Mouse (Mus musculus) urinary bladder, postnatal 36 days (tissue): ENCODE results near the gene Art4.

Experiments
- DNase-seq, 2 experiments: peaks; one replicate each; pipeline ENCODE4 v3.0.0; 2022; ENCODE audit warnings: low spot score in 2 of 2, mixed read lengths in 1 of 2

The Art4 gene

DNA sequence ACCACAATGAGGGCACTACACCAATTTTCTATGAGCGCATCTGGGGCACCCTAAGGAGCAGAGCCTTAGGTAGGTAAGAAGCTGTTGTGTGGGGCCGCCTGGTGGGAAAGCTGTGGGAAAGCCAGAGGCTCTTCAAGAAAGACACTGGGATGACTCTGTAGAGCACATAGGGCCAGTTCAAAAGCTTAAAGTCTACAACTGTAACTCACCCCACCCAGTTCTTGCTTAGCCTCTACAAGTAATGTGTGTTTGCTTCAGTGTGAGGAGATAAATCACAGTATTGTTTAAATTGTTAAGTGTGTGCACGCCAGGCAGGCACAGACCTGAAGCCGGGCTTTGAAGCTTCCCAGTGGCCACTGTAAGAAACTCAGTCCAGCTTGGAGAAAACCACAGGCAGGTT is 8.6 kb upstream of the Art4 start:
- peak in 1 of 2 experiments; percentile 16 for DNase-seq

DNA sequence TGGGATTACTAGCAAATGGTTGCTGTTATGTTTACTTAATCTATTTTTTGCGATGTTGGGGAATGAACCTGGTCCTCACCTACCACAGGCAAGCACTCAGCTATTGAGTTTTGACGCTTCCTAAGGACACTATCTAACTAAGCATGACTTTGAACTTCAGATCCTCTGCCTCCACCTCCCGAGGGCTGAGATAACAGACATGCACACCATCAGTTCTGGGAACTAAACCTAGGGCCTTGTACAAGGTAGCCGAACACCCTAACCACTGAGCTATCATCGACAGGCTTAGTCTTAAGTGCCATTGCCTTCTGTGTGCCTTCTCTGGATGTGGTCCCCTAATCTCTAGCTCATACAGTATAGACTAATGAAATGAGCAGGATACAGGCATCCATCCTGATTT is 7.8 kb upstream of the Art4 start:
- DNase-seq, result no peak

DNA sequence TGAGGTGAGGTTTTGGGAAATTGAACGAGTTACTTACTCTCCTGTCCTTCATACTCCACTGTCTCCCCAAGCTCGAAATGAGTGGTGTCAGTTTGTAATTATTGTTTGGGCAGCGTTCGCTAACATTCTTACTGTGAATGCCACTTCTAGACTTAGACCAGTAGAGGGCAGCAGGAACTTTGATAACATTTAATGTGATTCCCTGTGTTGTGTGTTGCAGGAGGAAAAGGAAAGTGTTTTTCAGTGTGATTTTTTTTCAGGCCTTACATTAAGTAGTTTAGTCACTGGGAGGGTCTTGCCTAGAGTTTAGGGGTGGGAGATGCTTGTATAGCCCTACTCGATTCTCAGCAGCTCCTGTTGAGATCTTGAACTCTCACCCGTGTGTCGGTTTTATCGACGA is 3.5 kb upstream of the Art4 start:
- no peak for DNase-seq

DNA sequence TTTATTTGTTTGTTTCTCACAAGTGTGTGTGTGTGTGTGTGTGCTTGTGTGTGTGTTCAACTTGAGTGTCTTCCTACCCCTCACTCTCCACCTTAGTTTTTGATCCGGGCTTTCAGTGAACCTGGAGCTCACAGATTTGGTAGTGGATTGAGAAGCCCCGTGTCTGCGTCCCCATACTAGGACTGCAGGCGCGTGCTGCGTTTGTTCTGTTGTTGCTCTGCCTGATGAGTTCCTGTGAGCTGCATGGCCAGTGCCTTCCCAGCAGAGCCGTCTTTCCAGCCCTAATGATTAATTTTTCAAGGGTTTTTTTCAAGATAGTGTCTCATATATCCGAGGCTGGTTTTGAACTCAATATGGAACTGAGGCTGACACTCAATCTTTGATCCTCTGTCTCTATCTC is 887 bp upstream of the Art4 start:
- no peak for DNase-seq

DNA sequence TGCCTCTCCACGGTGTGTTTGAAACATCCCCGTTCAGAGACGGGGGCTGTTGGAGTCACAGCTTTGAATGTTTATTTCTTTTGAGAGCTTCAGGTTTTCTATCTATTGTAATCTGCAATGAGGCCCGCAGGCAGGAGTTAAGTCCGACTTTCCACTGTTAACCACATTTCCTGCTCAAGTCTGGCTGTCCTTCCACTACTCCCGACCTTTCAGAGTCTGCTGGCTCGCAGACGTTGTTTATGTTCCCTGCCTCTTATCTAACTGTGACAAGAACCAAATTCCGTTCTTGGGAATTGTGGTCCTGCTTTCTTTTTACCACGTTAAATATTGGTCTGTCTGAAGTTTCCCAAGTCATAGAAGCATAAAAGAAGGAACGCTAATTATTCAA is 334 bp upstream of the Art4 start:
- peak; percentile 18 to 39 for DNase-seq

DNA sequence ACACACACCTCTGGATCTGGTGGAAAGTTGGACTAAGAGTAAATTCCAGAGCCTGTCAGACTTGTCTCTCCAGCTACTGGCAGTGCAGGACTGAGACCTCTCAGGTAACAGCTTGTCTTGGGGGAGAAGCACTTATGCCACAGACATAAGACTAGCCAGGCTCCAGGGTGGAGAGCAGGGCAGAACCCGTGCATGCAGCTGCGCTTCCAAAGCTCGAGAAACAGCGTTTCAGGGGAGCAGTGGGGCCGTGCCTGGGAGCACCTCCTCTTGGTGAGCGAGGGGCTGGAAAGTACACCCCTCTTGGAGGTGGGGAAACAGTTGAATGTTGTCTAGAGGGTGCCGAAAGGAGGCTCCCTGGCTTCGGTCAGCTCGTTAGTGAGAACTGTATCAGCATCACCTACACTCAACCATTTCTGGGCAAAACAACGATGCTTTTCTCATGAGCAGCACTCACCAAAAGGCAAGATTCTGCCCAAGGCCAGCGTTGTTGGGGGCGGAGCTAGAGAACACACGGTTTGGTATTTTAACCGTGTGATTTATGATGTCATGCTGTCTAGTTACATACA is 1.4 kb downstream of the Art4 start:
- peak; percentile 35 to 42 for DNase-seq

DNA sequence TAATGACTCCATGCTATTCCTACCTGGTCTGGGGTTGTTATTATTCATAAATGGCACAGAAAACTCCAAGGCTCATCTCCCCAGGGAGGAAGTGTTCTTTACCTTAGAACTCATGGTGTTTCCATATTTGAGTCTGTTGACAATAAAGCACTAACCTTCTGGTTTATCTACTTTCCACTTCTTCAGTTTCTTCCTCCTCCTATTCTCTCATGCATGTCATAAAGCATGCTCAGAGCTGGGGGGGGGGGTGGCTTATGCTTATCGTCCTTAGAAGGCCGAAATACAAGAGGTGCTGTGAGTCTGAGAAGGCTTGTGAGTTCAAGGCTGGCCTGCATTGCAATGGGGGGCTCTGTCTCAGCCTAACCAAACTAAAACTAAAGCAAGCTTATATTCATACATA is 2.4 kb downstream of the Art4 start:
- DNase-seq, result no peak

DNA sequence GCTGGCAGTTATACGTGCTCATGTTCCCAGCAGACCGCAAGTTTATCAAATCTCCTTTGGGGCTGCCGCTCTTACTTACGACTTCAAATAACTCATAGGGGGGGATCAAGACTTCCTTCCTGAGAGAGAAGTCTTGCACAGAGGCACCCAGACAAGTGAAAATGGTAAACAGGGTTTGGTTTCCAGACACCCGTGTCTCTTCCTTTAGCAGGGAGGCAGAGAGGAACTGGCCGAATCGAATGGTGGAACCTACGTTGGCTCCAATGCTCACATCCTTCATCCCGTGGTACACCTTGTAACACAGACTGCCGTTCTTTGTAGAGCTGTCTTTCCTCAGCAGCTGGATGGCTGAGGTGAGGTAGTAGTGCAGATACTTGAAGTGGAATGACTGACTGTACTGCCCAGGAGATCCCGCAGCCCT is 3.2 kb downstream of the Art4 start:
- no peak for DNase-seq

DNA sequence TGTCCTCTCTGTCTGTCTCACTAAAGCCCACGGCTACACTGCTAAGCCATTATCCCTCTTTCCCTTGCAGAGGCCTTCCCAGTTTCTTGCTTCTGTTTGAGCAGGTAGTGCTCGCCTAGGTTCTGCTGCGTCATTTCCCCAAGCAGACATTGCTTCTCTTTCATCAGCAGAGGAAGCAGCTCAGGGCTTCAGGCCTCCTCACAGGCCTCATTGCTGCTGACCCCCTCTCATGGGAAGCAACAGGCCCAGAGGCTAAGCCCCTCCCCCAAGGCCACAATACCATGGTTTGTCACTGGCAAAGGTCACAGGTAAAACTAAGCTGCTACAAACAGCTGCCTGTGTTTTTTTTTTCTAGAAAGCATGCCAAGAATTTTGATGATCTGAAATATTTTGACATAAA is 4.8 kb downstream of the Art4 start:
- DNase-seq, result no peak

DNA sequence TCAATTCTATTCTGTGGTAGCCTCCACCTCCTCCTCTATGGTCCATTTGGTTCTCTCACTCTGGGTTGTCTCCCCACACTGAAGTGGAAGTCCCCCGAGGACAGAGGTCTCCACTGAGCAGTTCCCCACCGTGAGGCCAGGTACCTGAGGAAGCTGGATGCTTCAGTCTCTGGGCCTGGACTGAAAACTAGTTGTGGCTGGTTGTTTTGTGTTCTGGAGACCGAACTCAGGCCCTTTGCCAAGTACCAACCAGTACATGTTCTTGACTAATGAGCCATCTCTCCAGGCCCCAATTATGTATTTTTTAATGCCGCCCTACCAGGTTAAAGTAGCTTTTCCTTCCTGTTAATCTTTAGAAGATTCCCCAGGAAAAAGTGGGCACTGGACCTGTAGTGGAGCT is 5.2 kb downstream of the Art4 start:
- DNase-seq, result no peak

DNA sequence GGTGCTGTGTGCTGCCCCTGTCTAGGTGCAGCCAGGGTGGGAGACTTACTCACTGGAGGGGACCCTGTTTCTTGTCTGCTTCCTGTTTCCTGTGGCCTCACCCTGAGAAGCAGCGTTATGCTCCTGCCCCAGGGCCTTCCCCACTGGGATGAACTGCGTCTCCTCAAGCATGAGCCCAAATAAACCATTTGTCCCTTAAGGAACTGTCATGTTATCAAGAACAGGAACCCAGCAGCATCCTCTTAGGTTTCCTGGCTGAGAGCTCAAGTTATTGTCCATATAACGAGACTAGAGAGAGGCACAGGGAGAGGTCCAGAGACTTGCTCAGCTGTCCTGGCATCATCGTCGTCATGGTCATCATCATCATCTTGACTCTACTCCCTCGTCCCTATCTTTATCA is 7.3 kb downstream of the Art4 start:
- DNase-seq, result no peak

DNA sequence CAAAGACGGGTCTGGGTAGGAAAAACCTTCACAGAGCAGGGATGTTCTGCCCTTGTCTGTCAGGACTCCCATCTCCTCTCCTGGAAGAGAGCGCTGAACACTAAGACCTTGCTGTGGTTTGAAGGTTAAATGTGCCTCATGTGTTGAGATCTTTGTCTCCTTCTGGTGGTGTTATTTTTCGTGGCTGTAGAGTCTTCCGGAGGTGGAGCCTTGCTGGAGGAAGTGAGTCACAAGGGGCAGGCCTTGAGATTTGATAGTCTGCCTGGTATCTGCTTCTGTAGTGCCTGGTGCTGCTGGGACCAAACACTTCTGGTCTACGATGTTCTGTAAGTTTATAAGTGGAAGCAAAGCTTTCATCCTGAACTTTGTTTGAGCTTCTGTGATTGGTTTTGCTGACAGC is 8.6 kb downstream of the Art4 start:
- DNase-seq, result no peak

DNA sequence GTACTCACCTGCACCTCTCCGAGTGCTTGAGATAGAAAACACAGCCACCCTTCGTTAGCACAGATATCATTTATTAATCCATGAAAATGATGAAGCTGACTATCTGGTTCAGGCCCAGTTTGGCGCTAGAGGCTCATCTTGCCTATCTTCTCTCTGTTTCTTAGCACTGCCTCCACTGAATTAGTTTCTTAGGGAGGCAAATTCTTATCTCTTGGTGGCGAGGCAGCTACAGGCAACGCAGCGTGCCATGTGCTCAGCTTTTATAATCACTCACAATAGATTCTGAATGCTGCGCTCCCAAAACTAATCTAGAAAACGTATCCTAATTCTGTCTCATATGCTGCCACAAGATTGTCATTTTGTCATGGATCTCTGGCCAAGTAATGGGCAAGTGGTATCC is 9.1 kb downstream of the Art4 start:
- no peak for DNase-seq

DNA sequence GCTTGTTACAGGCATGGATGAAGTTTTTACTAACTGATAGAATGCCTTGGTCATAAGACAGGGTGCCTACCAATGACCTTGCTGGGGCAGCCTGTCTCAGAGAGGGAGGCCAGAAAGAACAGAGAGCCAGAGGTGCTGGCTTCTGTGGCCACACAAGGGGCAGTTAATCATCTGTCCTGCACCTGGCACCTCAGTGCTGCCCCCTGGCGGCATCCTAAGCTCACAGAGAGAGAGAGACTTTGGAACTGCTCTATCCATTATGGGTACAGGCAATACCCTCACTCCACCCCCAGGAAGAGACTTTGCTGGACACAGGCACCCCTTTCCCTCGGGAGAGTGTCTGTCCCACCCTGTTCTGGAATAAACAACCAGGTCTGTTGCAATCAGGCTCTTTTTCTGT is 9.7 kb downstream of the Art4 start:
- DNase-seq, result peak; percentile 45 to 46

DNA sequence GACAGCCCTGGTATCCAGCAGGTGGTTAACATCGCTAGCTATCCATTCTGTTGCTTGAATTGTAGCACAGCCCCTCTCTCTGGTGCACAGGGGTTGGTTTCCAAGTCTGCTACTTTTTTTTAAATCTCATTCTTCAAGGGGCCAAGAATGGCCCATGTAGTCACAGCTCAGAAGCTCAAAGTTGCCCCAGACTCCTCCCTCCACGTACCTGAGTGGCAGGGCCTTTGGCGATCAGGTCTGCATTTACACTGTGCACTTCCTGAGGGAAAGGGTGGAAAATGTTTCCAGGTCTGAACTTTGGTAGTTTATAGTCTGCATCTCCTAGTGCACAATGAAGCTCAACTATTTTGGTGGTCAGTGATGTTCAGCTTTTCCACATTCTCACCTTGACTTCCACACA is 10.3 kb downstream of the Art4 start:
- no peak for DNase-seq

DNA sequence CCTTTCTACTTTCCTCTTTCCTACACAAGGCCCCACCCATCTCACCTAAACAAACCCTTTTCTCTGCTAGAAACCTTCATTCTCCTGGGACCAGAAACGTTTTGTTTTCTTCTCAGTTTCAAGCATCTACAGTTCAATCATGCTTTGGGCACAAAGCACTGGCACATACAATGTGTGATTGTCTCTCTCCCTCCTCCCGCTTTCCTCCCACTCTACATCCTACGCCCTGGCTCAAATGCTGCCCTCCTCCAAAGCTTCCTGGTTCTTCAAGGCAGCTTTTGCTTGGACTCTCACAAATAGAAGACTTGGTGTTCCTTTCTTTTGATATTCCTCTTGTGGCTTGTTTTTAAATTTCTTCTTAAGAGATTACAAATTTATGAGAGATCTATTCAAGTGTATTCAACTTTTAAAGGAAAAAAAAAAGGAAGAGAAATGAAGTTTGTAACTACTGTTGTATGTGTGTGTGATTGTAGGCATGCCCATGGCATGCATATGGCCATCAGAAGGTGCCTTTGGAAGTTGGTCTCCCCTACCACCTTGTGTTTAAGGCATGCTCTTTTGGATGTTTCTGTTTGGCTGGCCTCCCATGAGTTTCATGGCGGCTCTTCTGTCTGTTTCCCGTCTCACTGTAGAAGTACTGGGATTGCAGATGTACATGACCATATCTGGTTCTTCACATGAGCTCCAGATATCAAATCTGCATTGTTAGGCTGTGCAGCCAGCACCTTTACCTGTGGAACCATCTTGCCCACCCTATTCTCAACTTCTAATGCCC is 11.6 kb downstream of the Art4 start:
- DNase-seq, result no peak

DNA sequence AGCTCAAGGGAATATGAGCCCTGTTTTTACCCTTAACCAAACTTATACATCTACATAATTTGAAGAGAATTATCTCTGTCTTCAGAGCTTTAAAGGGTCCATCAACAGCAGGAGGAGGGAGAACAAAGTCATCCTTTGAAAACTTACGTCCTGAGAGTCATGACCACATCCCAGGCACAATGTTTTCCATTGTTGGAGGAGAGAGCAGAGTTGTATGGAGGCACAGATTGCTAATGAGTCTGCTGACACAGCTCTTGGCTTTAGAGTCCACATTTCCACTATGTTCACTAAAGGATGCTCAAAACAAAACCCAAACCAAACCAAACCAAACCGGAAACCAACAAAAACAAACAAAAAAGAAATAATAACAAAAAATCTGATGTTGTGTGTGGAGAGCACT is 12.6 kb downstream of the Art4 start:
- DNase-seq, result no peak

DNA sequence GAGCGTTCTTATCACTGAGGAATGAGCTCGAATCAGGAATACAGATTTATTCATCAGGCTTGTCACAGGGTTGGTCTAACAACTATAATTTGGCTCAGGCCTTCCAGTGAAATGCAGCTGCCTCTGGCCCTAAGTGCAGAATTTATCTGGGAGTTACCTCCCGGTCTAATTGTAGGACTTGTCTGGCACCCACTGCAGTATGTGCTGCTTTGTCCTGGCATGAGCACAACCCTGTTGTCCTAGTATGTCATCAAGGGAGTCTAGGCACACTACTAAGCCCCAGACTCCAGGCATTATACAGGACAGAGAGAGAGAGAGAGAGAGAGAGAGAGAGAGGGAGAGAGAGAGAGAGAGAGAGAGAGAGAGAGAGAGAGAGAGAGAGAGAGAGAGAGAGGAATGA is 20.2 kb downstream of the Art4 start:
- no peak for DNase-seq

DNA sequence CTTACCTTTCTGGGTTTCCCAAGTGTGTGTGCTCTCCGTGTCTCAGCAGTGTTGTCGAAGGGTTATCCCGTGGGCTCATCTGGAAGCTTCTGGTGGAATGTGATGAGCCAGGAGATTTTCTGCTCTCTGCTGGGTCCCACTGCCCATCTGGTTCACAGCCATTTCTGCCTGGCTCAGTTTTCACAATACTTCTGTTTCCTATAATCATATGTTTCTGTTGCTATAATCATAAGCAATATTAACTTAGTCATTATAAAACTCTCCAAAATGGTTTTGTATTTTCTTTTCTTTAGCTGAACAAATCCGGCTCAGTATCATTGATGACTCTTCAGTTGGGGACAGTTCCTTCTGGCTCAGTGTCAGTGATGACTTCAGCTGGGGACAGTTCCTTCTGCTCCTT is 22.2 kb downstream of the Art4 start, which contains the start of gene Smco3:
Gene Smco3, minus strand, starts transcription at position 101 of the 400 bp plus-strand sequence.
- DNase-seq, result no peak

DNA sequence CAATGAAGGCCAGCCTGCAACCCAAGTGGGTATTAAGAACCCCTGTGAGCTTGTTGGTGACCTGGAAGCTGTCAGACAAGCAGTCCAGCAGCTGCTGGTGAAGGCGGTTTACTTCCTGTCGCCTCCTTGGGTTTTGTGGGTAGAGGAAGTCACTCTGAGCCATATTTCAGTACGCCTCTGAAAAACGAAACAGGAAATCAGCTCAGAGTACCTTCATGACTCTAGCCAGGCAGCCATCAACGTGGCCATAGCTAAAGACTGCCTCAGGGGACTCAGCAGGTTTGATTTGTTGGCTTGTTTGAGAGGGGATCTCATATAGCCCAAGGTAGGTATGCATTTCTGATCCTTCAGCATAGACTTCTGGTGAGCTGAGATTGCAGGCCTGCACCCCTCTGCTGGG is 25.8 kb downstream of the Art4 start:
- DNase-seq, result no peak

DNA sequence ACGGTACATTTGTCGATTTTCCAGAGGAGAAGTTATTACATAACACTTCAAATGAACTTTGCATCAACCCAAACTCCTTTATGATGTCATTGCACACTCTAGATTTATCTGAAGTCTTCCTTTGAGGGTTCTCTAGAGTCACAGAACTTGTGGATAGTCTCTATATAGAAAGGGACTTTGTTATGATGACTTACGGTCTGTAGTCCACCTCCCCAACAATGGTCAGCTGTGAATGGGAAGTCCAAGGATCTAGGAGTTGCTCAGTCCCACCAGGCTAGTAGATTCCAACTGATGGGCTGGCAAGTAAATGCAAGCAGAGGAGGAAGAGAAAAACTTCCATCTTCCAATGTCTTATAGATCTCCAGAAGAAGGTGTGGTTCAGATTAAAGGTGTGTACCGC is 28.9 kb downstream of the Art4 start:
- no peak for DNase-seq

DNA sequence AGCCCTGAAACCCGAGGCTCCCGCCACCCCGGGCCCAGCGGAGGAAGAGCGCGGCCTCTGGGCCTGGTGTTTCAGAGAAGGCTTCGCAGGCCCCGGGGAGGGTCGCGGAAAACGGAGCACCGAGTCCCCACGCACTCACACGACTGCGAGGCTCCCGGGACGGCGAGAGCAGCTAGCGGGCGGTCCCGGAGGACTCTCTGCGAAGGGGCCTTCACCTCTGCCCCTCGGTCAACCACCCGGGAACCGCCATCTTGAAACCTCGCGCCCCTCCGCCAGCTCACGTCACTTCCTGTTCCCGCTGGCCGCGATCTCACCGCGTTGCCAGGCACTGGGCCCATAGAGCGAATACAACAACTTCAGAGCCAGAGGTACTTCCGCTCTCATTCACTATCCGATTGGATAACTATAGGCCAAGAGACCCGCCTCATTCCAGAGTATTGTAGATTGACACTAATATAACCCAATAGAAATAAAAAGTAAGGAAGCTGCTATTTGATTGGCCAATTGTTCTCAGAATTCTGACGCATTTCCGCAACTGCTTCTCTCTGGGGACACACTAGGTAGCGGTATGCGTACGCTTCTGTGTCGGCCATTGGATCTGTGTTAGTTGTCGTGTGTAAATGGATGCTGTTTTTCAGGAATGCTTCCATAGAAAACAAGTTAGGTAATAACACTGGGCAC is 29.5 kb downstream of the Art4 start, which contains the start of gene Wbp11:
Gene Wbp11, minus strand, starts transcription at position 353 of the 681 bp plus-strand sequence.
- DNase-seq, result peak; percentile 91 to 96

DNA sequence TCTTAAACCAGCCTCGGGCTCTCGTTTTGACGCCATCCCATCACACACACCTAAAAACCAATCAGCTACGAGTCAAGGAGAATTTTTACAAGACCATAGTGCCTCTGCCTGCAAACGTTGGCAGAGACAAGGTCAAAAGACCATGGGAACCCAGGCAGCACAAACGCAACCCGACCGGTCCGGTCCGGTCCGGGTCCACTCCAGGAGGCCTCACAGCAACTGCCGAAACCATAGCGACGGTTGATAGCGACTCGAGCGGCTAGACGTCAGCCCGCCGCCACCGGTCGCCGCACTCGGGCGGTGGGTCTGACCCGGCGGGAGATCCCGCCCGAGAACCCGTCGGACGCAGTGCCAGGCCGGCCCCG is 30.0 kb downstream of the Art4 start, which contains the start of gene BC049715:
Gene BC049715, plus strand, starts transcription at position 111 of the 365 bp plus-strand sequence.
- DNase-seq, result no peak
